11 mouse cellular contexts compared by ENCODE assay signal in genomic region chr9:121312237-121312891, GRCm38 (mm10). TPM values are rescaled to one million over a fixed set of nuclear protein-coding genes. Genes with fewer than 3 reads are reported as not detected.
DNase-seq lines count a peak whose midpoint lies in the region; ATAC-seq and TF ChIP-seq lines count a peak whose summit lies in the region.
"Had no signal": no experiment of that assay in that cellular context is flagged by ENCODE, and none has a peak within 500 bp of the region (broad histone marks: within the 10 kb centered on the region; RNA-seq: fewer than 3 reads in every experiment).

No protein-coding gene starts in this region.

- H3K9ac ChIP-seq in midbrain, postnatal 0 days (replicated peaks; ENCODE audit: low read length, poor library complexity, severe bottlenecking) = no peak overlapping the region
- H3K9ac ChIP-seq in hindbrain, embryonic 12.5 days = no peak overlapping the region
- no peak overlapping the region for H3K9ac ChIP-seq in limb, embryonic 12.5 days (replicated peaks)
- H3K9ac ChIP-seq in stomach, postnatal 0 days (ENCODE audit: low read length) = no peak overlapping the region

- H3K36me3 ChIP-seq in midbrain, embryonic 10.5 days = peaks cover 18% of the 10 kb centered on the region
- H3K36me3 ChIP-seq in midbrain, postnatal 0 days (ENCODE audit: insufficient read depth, low read length) = no peaks in the 10 kb centered on the region
- no peaks in the 10 kb centered on the region for H3K36me3 ChIP-seq in hindbrain, embryonic 12.5 days
- H3K36me3 ChIP-seq in limb, embryonic 12.5 days = no peaks in the 10 kb centered on the region
- no peaks in the 10 kb centered on the region for H3K36me3 ChIP-seq in stomach, postnatal 0 days (ENCODE audit: control insufficient read depth, insufficient read depth, low read length)

- no peak for TF ChIP-seq CTCF in midbrain, postnatal 0 days (IDR thresholded peaks at IDR 0.05)
- no peak for TF ChIP-seq CTCF in stomach, postnatal 0 days (IDR thresholded peaks at IDR 0.05; ENCODE audit: low read depth)

- H3K9me3 ChIP-seq in midbrain, embryonic 10.5 days (replicated peaks) = no peaks in the 10 kb centered on the region
- H3K9me3 ChIP-seq in midbrain, postnatal 0 days (ENCODE audit: low read length) = no peaks in the 10 kb centered on the region
- H3K9me3 ChIP-seq in hindbrain, embryonic 12.5 days (replicated peaks) = no peaks in the 10 kb centered on the region
- no peaks in the 10 kb centered on the region for H3K9me3 ChIP-seq in limb, embryonic 12.5 days
- H3K9me3 ChIP-seq in stomach, postnatal 0 days (ENCODE audit: control insufficient read depth, low read length) = no peaks in the 10 kb centered on the region
- H3K9me3 ChIP-seq: G1E had no signal

- H3K4me3 ChIP-seq in midbrain, embryonic 10.5 days = peak overlapping the region; percentile 51; the same call in 1 of the 2 replicates
- H3K4me3 ChIP-seq in midbrain, postnatal 0 days (ENCODE audit: low read depth, low read length) = no peak overlapping the region
- H3K4me3 ChIP-seq in hindbrain, embryonic 12.5 days = no peak overlapping the region
- H3K4me3 ChIP-seq in limb, embryonic 12.5 days (replicated peaks) = no peak overlapping the region
- no peak overlapping the region for H3K4me3 ChIP-seq in stomach, postnatal 0 days (ENCODE audit: low read depth, low read length)

- no peak for ATAC-seq in midbrain, postnatal 0 days (ENCODE audit: low FRiP score)
- 0 out of 2 replicates have a peak, but pooled peaks have one; percentile 11 for ATAC-seq in hindbrain, embryonic 12.5 days (ENCODE audit: low FRiP score)
- ATAC-seq in limb, embryonic 12.5 days (ENCODE audit: insufficient number of reproducible peaks, insufficient read depth, low FRiP score, low TSS enrichment, low read depth) = no peak
- ATAC-seq in stomach, postnatal 0 days (ENCODE audit: low FRiP score, low TSS enrichment) = no peak

- 55% methylated on average over 10 of the region's 10 CpGs for WGBS in midbrain, embryonic 10.5 days
- 39% methylated on average over 10 of the region's 10 CpGs for WGBS in midbrain, postnatal 0 days
- WGBS in hindbrain, embryonic 12.5 days = 37% methylated on average over 10 of the region's 10 CpGs
- whole genome bisulfite sequencing in limb, embryonic 12.5 days = 54% methylated on average over 10 of the region's 10 CpGs
- 45% methylated on average over 10 of the region's 10 CpGs for WGBS in stomach, postnatal 0 days

- peaks cover 88% of the 10 kb centered on the region for H3K4me1 ChIP-seq in midbrain, embryonic 10.5 days
- peaks cover 28% of the 10 kb centered on the region for H3K4me1 ChIP-seq in midbrain, postnatal 0 days (ENCODE audit: insufficient read depth, low read length)
- H3K4me1 ChIP-seq in hindbrain, embryonic 12.5 days = peaks cover 71% of the 10 kb centered on the region
- H3K4me1 ChIP-seq in limb, embryonic 12.5 days (replicated peaks) = peaks cover 57% of the 10 kb centered on the region
- H3K4me1 ChIP-seq in stomach, postnatal 0 days (replicated peaks; ENCODE audit: control insufficient read depth, insufficient read depth) = peaks cover 20% of the 10 kb centered on the region

- H3K27me3 ChIP-seq in midbrain, embryonic 10.5 days (ENCODE audit: low read depth, poor library complexity, severe bottlenecking) = no peaks in the 10 kb centered on the region
- no peaks in the 10 kb centered on the region for H3K27me3 ChIP-seq in midbrain, postnatal 0 days (ENCODE audit: insufficient read depth, low read length)
- no peaks in the 10 kb centered on the region for H3K27me3 ChIP-seq in hindbrain, embryonic 12.5 days
- H3K27me3 ChIP-seq in limb, embryonic 12.5 days = no peaks in the 10 kb centered on the region
- H3K27me3 ChIP-seq in stomach, postnatal 0 days (ENCODE audit: control insufficient read depth, insufficient read depth, low read length) = no peaks in the 10 kb centered on the region

- DNase-seq in midbrain, embryonic 10.5 days (ENCODE audit: low spot score) = peak; percentile 64
- DNase-seq in midbrain, postnatal 0 days (ENCODE audit: low spot score) = no peak
- DNase-seq in stomach, postnatal 0 days (ENCODE audit: low spot score) = no peak
- DNase-seq in urinary bladder, postnatal 36 days (ENCODE audit: low spot score in 2 of 2) = no peak
- DNase-seq in frontal cortex, postnatal 36 days (ENCODE audit: low spot score in 2 of 2) = no peak
- DNase-seq in right cerebral cortex, postnatal 36 days (ENCODE audit: low spot score in 2 of 2) = no peak
- DNase-seq: cerebellum, adult 18-20 months had no signal

- H3K4me2 ChIP-seq in midbrain, postnatal 0 days (ENCODE audit: low read depth, low read length, poor library complexity, severe bottlenecking) = no peak overlapping the region
- H3K4me2 ChIP-seq in hindbrain, embryonic 12.5 days (replicated peaks) = peak overlapping the region; percentile 59; the same call in 1 of the 2 replicates
- no peak overlapping the region for H3K4me2 ChIP-seq in limb, embryonic 12.5 days
- no peak overlapping the region for H3K4me2 ChIP-seq in stomach, postnatal 0 days (replicated peaks; ENCODE audit: low read depth)
- H3K4me2 ChIP-seq: liver, embryonic 11.5 days had no signal

- TF ChIP-seq EP300 in stomach, postnatal 0 days (optimal IDR thresholded peaks at IDR 0.05) = no peak

- peak overlapping the region; percentile 95 for H3K27ac ChIP-seq in midbrain, embryonic 10.5 days (replicated peaks)
- H3K27ac ChIP-seq in midbrain, postnatal 0 days (ENCODE audit: low read depth, low read length) = no peak overlapping the region
- H3K27ac ChIP-seq in hindbrain, embryonic 12.5 days = peak overlapping the region; percentile 93
- H3K27ac ChIP-seq in limb, embryonic 12.5 days = peak overlapping the region; percentile 85
- H3K27ac ChIP-seq in stomach, postnatal 0 days (replicated peaks) = 0 out of 2 replicates have a peak overlapping the region, but pooled peaks have one; percentile 18

RNA-seq across cellular contexts. Expression of gene Trak1, which starts 15.1 kb away (rescaled TPM):
- polyA plus RNA-seq in midbrain, embryonic 10.5 days (2016; fragmentation: Nextera tagmentation; extraction: Ambion mirVana) = 26.5 and 29.7 TPM in 2 replicates
- 107 and 154 TPM in 2 replicates for total RNA-seq in midbrain, postnatal 0 days (2014; rRNA removed)
- 58.7 and 61.6 TPM in 2 replicates for polyA plus RNA-seq in midbrain, postnatal 0 days (2015; fragmentation: Nextera tagmentation; extraction: Ambion mirVana)
- polyA plus RNA-seq in hindbrain, embryonic 12.5 days (2016; fragmentation: Nextera tagmentation; extraction: Ambion mirVana) = 38.8 and 41.6 TPM in 2 replicates
- polyA plus RNA-seq in limb, embryonic 12.5 days (2016; fragmentation: Nextera tagmentation; extraction: Ambion mirVana) = 15.2 and 16.3 TPM in 2 replicates
- 24.0 and 27.7 TPM in 2 replicates for polyA plus RNA-seq in stomach, postnatal 0 days (2015; fragmentation: Nextera tagmentation; extraction: Ambion mirVana)

RNA-seq across cellular contexts. Expression of gene Ulk4, which starts 35.4 kb away (rescaled TPM):
- 147 and 155 TPM in 2 replicates for polyA plus RNA-seq in midbrain, embryonic 10.5 days (2016; fragmentation: Nextera tagmentation; extraction: Ambion mirVana)
- total RNA-seq in midbrain, postnatal 0 days (2014; rRNA removed) = 8.1 and 8.6 TPM in 2 replicates
- 68.0 and 80.0 TPM in 2 replicates for polyA plus RNA-seq in midbrain, postnatal 0 days (2015; fragmentation: Nextera tagmentation; extraction: Ambion mirVana)
- 147 and 164 TPM in 2 replicates for polyA plus RNA-seq in hindbrain, embryonic 12.5 days (2016; fragmentation: Nextera tagmentation; extraction: Ambion mirVana)
- 193 and 212 TPM in 2 replicates for polyA plus RNA-seq in limb, embryonic 12.5 days (2016; fragmentation: Nextera tagmentation; extraction: Ambion mirVana)
- polyA plus RNA-seq in stomach, postnatal 0 days (2015; fragmentation: Nextera tagmentation; extraction: Ambion mirVana) = 69.3 and 73.3 TPM in 2 replicates
